Mouse (Mus musculus) neural tube, postnatal 0 days (tissue): ENCODE data around the gene Gm8332. TPM values are rescaled to one million over a fixed set of nuclear protein-coding genes. Genes with fewer than 3 reads are reported as not detected.

Experiments
- polyA plus RNA-seq: library from polyadenylated mRNA; unstranded; fragments of >200 nt; fragmentation: Nextera tagmentation; extraction: Ambion mirVana; gene quantifications from 2 replicates; pipeline ENCODE4 v1.2.1, GENCODE M21; 2015

Gene Gm8332
- not detected in 2 replicates for polyA plus RNA-seq

DNA sequence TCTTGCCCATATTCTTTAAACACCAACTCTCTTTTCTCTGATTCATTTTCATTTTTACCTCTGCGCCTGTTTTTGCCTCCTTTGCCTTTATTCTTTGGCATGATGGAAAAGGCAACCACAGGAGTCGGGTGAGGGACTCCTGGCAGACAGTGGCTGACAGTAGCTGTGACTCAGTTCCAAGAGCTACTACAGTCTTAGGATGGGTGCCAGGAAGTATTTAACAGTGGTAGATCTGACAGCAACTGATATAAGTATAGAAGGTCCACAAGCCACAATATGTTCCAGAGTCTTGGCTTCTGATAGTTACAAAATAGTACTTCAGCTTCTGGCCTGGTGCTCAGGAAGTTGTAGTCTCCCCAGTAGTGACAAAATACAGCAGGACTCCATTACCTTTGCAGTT is at the start of gene Gm8332:
Gene Gm8332, minus strand, starts transcription at position 101 of the 400 bp plus-strand sequence.

DNA sequence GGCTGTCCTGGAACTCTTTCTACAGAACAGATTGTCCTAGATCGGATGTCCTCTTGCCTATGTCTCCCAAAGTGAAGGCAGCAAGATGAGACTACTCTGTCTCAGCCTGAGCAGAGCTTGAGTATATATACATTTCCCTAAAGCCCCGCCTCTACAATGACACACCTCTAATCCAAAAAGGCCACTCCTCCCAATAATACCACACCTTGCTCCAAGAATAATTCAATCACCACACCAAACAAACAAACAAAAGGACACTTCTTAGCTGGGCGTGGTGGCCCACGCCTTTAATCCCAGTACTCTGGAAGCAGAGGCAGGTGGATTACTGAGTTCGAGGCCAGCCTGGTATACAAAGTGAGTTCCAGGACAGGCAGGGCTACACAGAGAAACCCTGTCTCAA is 24.5 kb upstream of the Gm8332 start, which contains the start of gene Gm5662:
Gene Gm5662, minus strand, starts transcription at position 101 of the 400 bp plus-strand sequence.

Other genes with a start within 250 kb of the Gm8332 start
- not detected in 2 replicates for gene Gm2075, start 238.3 kb downstream of the Gm8332 start, polyA plus RNA-seq
- gene Gm6803, start 231.3 kb downstream of the Gm8332 start, polyA plus RNA-seq: not detected in 2 replicates
- not detected in 2 replicates for gene Gm2056, start 223.1 kb downstream of the Gm8332 start, polyA plus RNA-seq
- not detected in 2 replicates for gene Gm16368, start 166.4 kb downstream of the Gm8332 start, polyA plus RNA-seq
- not detected in 2 replicates for gene Gm10436, start 68.0 kb downstream of the Gm8332 start, polyA plus RNA-seq
- gene Gm5662, start 24.4 kb upstream of the Gm8332 start, polyA plus RNA-seq: not detected in 2 replicates
- not detected in 2 replicates for gene Gm5039, start 73.9 kb upstream of the Gm8332 start, polyA plus RNA-seq
- gene Adck1, start 110.5 kb upstream of the Gm8332 start, polyA plus RNA-seq: 35.5 and 36.6 TPM in 2 replicates